Mouse (Mus musculus): Measurements from ENCODE around the gene Tox2.

Gene Tox2

DNA sequence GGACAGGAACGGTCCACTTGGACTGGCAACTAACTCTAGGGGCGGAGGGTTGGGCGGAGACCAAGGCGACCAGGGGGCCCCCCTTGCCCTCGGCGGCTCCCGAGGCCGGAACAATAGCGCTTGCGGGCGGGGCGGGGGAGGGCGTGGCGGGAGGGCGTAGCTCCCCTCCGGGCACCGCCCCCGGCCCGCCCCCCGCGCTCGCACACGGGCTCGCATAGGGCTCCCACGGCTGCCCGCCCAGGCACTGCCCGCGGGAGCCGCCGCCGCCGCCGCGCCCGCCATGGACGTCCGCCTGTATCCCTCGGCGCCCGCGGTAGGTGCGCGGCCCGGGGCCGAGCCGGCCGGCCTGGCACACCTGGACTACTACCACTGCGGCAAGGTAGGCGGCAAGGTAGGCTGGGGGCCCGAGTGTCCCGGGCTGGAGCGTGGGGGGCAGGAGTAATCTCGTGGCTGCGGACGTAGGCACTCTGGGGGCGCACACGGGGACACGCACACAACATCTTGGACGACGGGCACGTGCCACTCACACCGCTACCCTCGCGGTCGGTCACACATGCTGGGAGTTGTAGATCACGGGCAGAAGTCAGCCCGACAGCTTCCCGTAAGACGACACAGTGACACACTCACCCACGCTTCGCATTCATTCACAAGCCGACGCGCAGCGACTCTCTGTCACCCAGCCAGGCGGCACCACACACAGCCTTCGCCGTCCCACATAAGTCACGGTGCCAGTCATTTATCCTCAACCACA lies at the start of gene Tox2:
TSS of gene Tox2 (plus strand) at position 242 of the 751 bp plus-strand sequence.
- peak; percentile 51 for DNase-seq

DNA sequence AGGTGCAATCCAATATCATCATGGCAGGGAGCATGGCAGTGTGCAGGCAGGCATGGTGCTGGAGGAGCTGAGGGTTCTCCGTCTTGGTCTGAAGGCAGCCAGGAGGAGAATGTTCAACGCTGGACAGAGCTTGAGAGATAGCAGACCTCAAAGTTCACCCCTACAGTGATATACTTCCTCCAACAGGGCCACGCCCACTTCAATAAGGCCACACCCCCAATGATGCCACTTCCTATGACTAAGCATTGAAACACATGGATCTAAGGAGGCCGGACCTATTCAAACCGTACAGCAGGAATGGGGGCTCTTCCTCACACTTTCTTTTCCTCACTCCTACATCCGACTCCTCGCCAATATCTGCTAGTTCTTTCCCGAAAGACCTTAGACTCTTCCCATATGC lies 48.3 kb upstream of the Tox2 start:
- DNase-seq: no peak

GRCm38 (mm10) chr2:163158979-163159378 lies 43.9 kb upstream of the Tox2 start:
- no peak for DNase-seq

DNA sequence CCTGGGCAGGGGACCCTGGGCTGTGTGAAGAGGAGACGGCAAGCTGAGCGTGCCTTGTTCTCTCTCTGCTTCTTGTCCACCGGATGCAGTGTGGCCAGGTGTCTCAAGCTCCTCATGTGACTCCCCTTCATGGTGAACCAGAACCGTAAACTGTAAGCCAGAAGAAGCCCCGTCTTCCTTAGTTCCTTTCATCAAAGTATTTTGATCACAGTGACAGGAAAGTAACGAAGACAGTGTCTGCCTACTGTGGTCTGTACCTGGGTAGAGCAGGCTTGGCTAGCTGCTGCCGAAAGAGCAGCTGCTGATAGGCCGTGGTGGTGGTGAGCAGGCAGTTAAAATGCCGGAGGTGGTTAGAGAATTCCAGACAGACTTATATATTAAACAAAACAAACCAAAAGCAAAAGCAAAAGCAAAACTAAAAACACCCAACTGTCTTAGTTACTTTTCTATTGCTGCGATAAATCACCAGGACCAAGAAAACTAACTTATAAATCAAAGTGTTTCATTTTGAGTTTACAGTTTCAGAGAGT lies 38.4 kb upstream of the Tox2 start:
- no peak for DNase-seq

DNA sequence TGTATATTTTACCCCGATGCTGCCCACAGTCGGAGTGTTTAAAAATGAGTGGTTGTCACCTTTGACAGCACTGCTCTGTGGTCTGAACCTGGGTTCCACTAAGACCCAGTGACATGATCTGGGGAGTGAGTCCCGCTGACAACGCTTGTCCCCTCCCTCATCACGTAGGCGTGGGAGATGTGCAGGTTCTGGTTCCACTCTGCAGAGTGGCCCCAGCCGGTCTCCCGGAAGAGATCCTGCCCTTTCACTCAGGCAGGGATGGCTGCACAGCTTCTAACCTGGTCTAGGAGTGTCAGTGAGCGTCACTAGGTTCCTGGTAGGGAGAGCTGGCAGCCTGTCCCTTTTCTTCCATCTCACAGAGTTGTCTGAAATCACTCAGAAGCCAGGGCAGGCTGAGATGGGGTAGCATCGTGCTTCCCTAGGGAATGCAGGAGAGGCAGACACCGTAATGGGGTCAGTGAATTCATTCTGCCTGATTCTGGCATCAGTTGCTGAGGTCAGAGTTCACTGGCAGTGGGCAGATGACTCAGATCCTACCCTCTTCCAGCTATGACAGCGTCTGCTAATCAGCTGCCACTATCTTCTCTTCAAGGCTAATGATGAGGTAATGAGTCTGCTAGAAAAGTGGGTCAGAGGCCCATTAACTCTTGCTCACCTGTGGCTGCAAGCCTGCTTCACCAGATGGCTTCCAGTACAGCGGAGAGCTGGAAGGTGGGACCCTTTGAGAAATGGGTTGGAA lies 36.7 kb upstream of the Tox2 start:
- DNase-seq: no peak

- no peak for DNase-seq
Observed at GRCm38 (mm10) chr2:163171891-163172290, 31.0 kb upstream of the Tox2 start.

- no peak for DNase-seq
Observed at GRCm38 (mm10) chr2:163174066-163174465, 28.9 kb upstream of the Tox2 start.

- no peak for DNase-seq
Observed at GRCm38 (mm10) chr2:163175831-163176230, 27.1 kb upstream of the Tox2 start.

GRCm38 (mm10) chr2:163176502-163176901 lies 26.4 kb upstream of the Tox2 start:
- DNase-seq: no peak

DNA sequence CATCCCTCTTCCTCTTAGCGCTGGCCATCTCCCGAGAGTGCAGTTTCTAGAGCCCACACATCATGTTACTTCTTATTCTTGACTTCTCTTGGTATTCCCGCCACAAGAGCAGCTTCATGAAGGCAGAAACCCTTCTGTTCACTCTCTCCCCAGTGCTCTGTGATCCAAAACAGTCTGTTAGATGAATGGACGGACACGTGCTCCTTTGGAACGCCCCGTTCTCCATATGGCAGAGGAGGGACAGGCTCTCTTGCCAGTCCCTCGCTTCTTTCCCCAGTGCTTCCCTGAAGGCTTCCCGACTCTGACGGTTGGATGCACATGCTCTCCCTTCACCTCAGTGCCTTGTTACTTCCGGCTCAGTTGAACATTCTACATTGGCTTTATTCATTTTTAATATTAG lies 15.4 kb upstream of the Tox2 start:
- DNase-seq: peak; percentile 34

- DNase-seq: no peak
Observed at GRCm38 (mm10) chr2:163189596-163189995, 13.3 kb upstream of the Tox2 start.

- no peak for DNase-seq
Observed at GRCm38 (mm10) chr2:163190004-163190441, 12.9 kb upstream of the Tox2 start.

- DNase-seq: no peak
Observed at GRCm38 (mm10) chr2:163192485-163192884, 10.4 kb upstream of the Tox2 start.

DNA sequence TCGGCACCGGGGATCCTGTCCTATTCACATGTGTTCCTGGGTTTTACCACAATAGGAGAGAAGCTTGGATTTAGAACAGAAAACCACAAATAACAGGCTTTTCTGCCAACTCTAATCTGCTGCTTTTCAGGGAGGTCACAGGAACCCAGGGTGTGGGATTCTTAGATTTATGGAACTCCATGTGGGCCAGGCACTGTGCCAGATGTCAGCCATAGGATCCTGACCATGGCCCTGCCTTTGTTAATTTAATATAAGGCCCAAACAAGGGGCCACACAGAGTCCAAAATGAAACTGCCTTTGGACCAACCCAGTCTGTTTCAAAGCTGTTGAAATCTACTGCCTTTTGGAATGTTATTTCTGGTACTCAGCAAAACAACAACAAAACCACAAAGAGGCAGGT lies 8.9 kb upstream of the Tox2 start:
- no peak for DNase-seq

DNA sequence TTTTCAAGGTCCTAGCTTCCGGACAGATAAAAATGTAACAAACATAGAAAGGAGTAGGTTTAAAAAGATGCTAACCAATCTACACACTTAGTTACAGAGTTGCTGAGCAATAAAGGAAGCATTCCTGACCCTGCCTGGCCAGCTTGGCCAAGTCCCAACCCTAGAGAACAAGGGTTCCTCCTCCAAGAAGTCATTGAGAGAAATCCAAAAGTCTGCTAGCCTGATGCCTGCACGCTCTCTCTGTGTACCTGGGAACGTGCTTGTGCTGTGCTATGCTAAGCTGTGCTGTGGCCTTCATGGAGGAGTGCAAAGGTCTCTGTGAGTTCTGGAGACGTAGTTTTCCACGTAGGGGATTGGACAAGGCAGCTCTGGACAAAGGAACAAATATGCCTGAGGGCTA lies 8.4 kb upstream of the Tox2 start:
- DNase-seq: no peak

DNA sequence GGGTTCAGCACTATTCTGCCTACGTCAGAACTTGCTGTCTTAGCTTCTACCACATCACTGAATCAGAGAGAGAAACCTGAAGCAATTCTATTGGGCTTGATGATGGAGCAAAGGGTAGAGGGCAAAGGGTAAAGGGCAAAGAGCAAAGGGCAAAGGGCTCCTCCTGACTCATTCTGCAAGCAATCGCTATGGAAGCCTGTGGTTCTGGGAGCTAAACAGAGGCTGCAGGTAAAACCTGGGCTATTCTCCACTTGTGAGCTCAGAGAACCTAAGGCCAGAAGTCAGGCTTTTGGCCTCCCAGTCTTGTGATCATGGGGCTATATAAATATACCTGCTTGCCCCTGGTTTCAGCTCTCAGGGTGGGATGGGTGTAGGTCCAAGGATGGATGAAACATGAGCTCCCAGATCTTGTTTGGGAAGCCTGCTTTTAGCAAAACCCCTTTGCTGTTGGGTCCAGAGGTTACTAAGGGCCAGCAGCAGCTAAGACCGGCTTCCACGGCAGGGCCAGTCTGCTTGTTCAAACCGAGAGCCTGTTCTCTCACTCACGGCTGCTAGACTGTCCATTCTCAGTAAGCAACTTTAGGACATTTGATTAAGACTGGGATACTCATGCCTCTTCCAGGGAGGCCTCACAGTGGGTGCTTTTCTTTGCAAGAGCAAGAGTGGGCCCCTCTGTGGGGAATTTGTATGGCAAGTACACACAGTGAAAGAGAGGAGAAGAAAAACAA lies 7.7 kb upstream of the Tox2 start:
- DNase-seq: no peak

DNA sequence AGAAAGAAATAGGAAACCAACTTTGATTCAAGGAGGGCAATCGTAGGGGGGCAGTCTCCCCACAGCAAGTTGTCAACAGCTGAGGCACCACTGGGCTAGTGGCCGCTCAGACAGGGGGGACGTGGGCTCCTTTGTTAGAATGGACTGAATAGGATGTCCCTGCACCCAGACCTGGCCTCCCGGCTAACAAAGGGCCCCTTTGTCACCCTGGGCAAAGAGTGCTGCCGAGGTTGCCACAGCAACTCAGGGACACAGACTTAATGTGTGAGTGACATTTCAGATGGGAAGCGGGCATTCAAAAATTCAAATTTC lies 7.1 kb upstream of the Tox2 start:
- DNase-seq: no peak

DNA sequence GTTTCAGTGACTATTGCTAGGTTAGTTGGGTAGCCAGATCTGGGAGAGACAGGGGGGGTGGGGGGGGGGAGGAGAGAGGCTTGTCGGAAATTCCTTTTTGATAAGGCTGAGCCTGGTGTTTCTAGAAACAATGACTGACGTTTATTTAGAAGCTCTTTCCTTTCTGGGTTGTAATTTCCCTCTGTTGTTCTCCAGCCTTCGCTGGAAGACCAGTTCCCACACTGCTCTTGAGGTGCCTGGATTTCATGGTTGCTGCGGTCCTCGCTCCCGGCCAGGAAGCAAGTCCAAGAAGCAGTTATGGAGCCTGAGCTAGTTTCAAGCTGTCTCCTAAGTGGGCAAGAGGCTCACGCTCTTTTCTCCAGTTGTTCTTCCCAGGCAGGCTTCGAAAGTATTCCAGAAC lies 1.0 kb upstream of the Tox2 start:
- DNase-seq: no peak

GRCm38 (mm10) chr2:163202553-163202883 lies 407 bp upstream of the Tox2 start:
- DNase-seq: no peak

- DNase-seq: peak; percentile 23
Observed at GRCm38 (mm10) chr2:163203635-163204547, 966 bp downstream of the Tox2 start.

GRCm38 (mm10) chr2:163204548-163205261 lies 1.8 kb downstream of the Tox2 start:
- DNase-seq: peak; percentile 26

DNA sequence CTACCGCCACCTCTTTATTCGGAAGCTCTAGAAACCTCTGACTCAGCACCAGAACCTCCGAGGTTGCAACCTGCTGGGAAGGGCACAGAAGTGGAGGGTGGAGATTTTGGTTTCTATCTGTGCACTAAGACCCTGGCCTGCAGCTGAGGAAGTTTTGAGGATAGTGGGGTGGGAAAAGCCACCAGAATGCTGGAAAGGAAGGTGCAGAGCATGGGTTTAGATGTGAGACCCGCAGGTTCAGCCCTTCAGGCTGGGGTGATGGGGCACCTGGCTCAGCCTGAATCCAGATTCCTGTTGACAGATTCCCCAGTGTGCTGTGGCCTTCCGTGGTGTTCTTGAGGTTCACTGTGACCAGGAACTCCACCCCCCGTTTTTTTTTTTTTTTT lies 2.3 kb downstream of the Tox2 start:
- DNase-seq: no peak
